Mouse (Mus musculus): ENCODE data around the gene Brk1. TPM values are rescaled to one million over a fixed set of nuclear protein-coding genes. Genes with fewer than 3 reads are reported as not detected.
A peak's percentile ranks its signal among the peaks of the same experiment; 100 is the strongest.

Brk1 gene
- total RNA-seq, 2 experiments from 2014 or later: 40.7 to 41.1 TPM

DNA sequence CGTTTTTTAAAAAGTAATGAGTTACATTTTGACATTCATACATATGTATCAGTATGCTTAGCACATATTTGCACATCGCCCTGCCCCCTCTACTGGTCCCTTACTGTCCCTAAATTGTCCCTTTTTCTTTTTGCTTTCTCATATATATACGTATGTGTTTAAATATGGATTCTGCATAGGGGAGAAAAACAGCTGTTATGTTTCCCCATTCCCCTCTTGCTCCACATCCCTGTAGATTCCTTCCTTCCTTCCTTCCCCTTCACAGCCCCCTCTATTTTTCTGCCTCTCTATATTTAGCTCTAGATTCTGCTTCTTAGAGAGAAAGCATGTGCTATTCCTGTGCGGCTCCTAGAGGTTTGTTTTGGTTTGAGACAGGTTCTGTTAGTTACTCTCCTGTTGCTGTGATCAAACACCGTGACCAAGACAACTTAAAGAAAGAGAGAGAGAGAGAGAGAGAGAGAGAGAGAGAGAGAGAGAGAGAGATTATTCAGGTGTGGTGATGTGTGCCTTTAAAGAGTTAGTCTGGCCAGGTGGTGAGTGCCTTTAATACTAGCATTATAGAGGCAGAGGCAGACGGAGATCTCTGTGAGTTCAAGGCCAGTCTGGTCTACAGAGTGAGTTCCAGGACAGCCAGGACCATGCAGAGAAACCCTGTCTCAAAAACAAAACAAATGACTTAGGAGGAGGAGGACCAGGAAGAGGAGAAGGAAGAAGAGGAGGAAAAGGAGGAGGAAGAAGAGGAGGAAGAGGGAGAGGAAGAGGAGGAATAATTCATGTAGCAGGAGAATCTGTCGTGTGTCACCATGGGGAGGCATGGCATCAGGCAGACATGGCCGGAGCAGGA is 55.3 kb downstream of the Brk1 start:
- no peak for DNase-seq (ENCODE audit: low spot score)

DNA sequence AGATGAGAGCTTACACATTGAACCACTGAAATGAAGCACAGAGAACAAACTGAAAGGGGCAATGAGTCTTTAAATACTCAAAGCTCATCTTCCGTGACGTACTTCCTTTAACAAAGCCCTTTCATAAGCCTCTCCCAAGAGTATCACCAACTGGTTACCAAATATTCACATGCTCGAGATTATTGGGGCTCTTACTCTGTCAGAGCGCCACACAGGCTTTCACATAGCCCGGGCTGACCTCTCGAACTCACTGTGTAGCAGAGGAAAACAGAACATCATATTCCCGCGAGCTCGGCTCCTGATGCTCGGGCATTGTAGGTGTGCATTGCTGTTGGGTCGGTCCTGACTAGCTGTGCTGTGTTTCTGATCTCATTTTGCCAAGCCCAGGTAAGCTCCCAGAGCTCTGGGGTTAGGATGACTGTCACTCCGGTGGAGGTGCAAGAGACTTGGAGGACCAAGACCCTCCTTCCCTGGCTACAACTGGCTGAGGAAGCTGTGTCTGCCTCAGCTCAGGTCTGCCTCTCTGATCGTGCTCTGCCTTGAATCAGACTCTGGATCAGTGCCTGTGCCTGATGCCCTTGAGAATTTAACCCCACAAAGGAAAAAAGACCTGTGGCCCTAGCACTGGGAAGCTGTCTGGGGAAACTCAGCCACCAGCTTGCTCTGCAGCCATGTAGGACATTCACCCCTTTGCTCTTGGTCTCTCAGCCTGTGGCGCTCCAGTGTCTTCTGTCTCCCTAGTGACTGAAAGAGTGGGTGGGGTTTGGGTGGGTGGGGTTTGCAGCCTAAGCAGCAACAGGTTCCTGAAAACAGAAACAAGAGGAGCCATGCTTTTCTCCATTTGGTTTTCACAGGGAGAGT is 56.1 kb downstream of the Brk1 start:
- no peak for DNase-seq (ENCODE audit: low spot score)

DNA sequence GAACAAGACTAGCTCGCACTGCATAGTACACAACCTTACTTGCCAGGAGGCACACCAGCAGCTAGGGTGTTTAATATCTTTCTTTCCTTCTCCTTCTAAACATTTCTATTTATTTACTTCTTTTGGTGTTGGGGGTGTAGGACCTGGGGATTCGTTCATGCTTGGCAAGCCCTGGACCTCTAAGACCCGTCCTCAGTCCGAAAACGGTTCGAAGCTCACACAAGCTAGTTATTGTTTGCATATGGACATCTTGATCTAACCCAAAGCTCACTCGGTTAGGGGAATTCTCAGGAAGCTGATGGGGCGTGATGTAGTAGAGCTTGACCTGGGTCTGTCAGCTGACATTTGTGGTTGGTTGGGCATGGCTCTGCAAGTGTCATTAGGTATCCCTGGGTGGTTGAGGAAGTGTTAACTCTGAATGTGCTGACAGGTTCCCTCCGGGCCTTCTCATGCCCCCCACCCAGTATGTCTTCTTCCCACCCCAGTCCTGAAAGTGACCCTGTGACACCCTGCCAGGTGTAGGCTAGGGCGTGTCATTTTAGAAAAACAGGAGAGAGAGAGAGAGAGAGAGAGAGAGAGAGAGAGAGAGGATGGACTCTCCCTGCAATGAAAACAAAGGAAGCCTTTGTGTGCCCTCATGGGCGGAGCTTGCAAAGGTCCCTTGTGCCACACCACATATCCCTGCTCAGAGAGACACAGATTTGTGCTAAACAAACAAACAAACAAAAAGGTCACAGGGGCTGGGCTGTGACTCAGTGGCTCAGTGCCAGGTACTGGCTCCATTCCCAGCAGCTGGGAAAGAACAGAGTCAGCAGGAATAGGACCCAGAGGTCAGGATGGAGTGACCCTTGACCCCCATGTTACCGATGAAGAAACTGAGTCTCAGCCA is 57.0 kb downstream of the Brk1 start:
- peak; percentile 33 for DNase-seq (ENCODE audit: low spot score)

DNA sequence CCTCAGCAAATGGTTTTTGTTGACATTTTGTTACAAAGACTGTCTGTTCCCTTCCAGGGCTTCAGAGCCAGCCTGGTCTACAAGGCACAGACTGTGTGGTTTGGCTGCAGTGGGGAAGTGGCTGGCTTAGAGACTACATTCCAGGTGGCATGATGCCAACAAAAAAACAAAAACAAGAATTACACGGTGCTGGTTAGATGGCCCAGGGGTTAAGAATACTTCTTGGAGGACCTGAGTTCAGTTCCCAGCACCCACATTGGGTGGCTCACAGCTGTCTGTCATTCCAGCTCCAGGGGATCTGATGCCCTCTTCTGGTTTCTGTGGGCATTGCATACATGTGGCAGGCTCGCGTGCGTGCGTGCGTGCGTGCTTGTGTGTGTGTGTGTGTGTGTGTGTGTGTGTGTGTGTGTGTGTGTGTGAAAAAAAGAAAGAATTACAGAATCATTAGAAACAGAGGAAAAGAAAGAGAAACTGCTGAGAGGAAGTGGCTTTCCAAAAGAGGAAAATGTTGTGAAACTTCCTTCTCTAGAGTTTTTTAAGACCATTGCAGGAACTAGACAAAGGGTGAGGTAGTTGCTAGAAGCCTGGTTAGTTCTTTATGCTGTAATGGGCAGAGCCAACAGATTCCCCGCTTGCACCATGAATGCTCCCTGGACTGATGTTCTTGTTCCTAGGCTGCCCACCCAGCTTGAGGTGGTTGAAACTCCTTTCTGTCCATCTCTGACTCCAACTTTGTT is 58.6 kb downstream of the Brk1 start:
- no peak for DNase-seq (ENCODE audit: low spot score)

DNA sequence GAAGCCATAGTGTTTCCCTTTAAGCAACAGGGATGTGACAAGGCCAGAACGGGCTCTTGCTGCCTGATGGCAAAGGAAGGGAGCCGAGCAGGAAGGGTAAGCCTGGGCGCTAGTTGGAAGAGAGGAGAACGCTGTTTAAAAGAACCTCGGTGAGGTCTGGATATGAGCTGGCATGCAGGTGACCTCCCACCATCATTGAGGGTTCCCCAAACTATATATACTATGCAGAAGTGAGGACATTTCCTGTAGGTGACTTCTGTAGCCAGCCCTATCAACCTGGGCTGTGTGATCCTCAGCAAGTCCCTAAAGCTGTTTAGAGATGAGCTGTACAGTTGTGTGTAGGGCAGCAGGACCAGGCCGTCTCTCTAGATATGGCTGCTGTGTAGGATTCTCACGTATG is 59.7 kb downstream of the Brk1 start:
- no peak for DNase-seq (ENCODE audit: low spot score)

Other genes starting within 250 kb of the Brk1 start
- 10 to 100 TPM; 14.6 to 15.3 TPM for gene Tada3, start 226.9 kb upstream of the Brk1 start, total RNA-seq (2021)
- gene Arpc4, start 226.7 kb upstream of the Brk1 start, total RNA-seq (2021): 10 to 100 TPM; 50.8 to 52.6 TPM
- under 1 TPM; 0.52 to 0.82 TPM for gene Ttll3, start 215.5 kb upstream of the Brk1 start, total RNA-seq (2021)
- gene Rpusd3, start 185.4 kb upstream of the Brk1 start, total RNA-seq (2021): 10 to 100 TPM in 1 of 2 experiments, 1 to 10 TPM in 1; 9.2 to 11.1 TPM
- gene Cidec, start 169.0 kb upstream of the Brk1 start, total RNA-seq (2021): 10 to 100 TPM in 1 of 2 experiments, 1 to 10 TPM in 1; 9.9 to 17.2 TPM
- gene Jagn1, start 162.2 kb upstream of the Brk1 start, total RNA-seq (2021): 10 to 100 TPM; 28.2 to 28.9 TPM
- gene Il17re, start 146.3 kb upstream of the Brk1 start, total RNA-seq (2021): under 1 TPM; 0.26 to 0.30 TPM
- gene Il17rc, start 133.3 kb upstream of the Brk1 start, total RNA-seq (2021): 1 to 10 TPM; 3.8 to 4.9 TPM
- 10 to 100 TPM; 42.1 to 45.1 TPM for gene Creld1, start 121.5 kb upstream of the Brk1 start, total RNA-seq (2021)
- gene Prrt3, start 102.8 kb upstream of the Brk1 start, total RNA-seq (2021): under 1 TPM in 1 of 2 experiments, not detected in 1; 0.07 TPM
- 10 to 100 TPM; 53.8 to 59.1 TPM for gene Emc3, start 73.1 kb upstream of the Brk1 start, total RNA-seq (2021)
- gene Fancd2, start 73.1 kb upstream of the Brk1 start, total RNA-seq (2021): under 1 TPM; 0.09 to 0.32 TPM
- not detected for gene Fancd2os, start 4.1 kb upstream of the Brk1 start, total RNA-seq (2021)
- 1 to 10 TPM; 4.2 to 5.0 TPM for gene Vhl, start 19.2 kb downstream of the Brk1 start, total RNA-seq (2021)
- gene Irak2, start 33.7 kb downstream of the Brk1 start, total RNA-seq (2021): 1 to 10 TPM; 4.6 to 9.0 TPM
- gene Tatdn2, start 92.3 kb downstream of the Brk1 start, total RNA-seq (2021): 10 to 100 TPM; 38.0 to 47.5 TPM
- not detected for gene Ghrl, start 115.1 kb downstream of the Brk1 start, total RNA-seq (2021)
- 10 to 100 TPM; 64.7 to 66.4 TPM for gene Sec13, start 136.0 kb downstream of the Brk1 start, total RNA-seq (2021)